Mouse (Mus musculus): ENCODE data around the gene Mturn.
A peak's percentile ranks its signal among the peaks of the same experiment; 100 is the strongest.

Mturn gene

GRCm38 (mm10) chr6:54680891-54681745 is at the start of gene Mturn:
TSS of gene Mturn (plus strand) at chr6:54681624.
- peak; percentile 98 for DNase-seq

GRCm38 (mm10) chr6:54639877-54640276 is 41.5 kb upstream of the Mturn start:
- no peak for DNase-seq

GRCm38 (mm10) chr6:54641953-54642352 is 39.5 kb upstream of the Mturn start:
- no peak for DNase-seq

GRCm38 (mm10) chr6:54643181-54643580 is 38.2 kb upstream of the Mturn start:
- DNase-seq = no peak

- peak; percentile 13 for DNase-seq
These were observed 25.8 kb upstream of the Mturn start for GRCm38 (mm10) chr6:54655471-54656095.

- no peak for DNase-seq
These were observed 23.6 kb upstream of the Mturn start for GRCm38 (mm10) chr6:54657861-54658260.

GRCm38 (mm10) chr6:54669868-54670267 is 11.6 kb upstream of the Mturn start:
- DNase-seq = no peak

GRCm38 (mm10) chr6:54672901-54673300 is 8.5 kb upstream of the Mturn start:
- DNase-seq = no peak

GRCm38 (mm10) chr6:54679686-54680085 is 1.7 kb upstream of the Mturn start:
- DNase-seq = no peak

GRCm38 (mm10) chr6:54681746-54682428 is 463 bp downstream of the Mturn start:
- DNase-seq = no peak

GRCm38 (mm10) chr6:54684085-54684484 is 2.7 kb downstream of the Mturn start:
- no peak for DNase-seq

- DNase-seq = no peak
These were observed 3.7 kb downstream of the Mturn start for GRCm38 (mm10) chr6:54685103-54685502.

- no peak for DNase-seq
These were observed 4.4 kb downstream of the Mturn start for GRCm38 (mm10) chr6:54685716-54686395.

- DNase-seq = no peak
These were observed 5.7 kb downstream of the Mturn start for GRCm38 (mm10) chr6:54686946-54687737.

GRCm38 (mm10) chr6:54688467-54689323 is 7.3 kb downstream of the Mturn start:
- no peak for DNase-seq

GRCm38 (mm10) chr6:54689686-54690085 is 8.3 kb downstream of the Mturn start:
- DNase-seq = no peak

- DNase-seq = no peak
These were observed 9.4 kb downstream of the Mturn start for GRCm38 (mm10) chr6:54690838-54691237.

GRCm38 (mm10) chr6:54691368-54692116 is 10.1 kb downstream of the Mturn start:
- DNase-seq = no peak

- DNase-seq = no peak
These were observed 10.8 kb downstream of the Mturn start for GRCm38 (mm10) chr6:54692201-54692600.

- DNase-seq = no peak
These were observed 11.9 kb downstream of the Mturn start for GRCm38 (mm10) chr6:54693286-54693685.
